Mouse (Mus musculus) duodenum, adult 2 months (tissue): Measurements from ENCODE around the gene Vmn1r206. TPM values are rescaled to one million over a fixed set of nuclear protein-coding genes. Genes with fewer than 3 reads are reported as not detected.

Source experiments
- polyA plus RNA-seq: library from polyadenylated mRNA; depleted of rRNA; stranded (reverse); fragments of >200 nt; gene quantifications from 2 replicates; pipeline ENCODE4 v1.2.3, GENCODE M21; 2012; ENCODE audit warnings: low replicate concordance; rRNA removed

Gene Vmn1r206
- not detected in 2 replicates for polyA plus RNA-seq

DNA sequence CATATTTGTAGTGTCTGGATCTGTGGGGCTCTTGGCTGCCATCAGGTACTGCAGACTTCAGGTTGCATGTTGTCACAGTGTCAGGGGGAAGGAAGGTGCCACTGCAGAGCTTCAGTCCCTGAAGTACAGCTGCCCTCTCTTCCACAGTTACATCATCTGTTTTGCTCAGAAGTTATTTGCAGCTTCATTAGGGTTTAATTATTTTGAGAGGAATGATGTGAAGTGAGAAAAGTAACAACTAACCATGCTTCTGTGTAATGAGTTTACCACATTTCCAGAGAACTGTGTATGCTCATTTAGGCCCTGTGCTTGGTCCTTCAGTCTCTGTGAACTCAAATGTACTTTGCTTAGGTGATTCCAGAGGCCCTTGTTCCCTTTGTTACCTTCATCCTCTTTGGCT is at the start of gene Vmn1r206:
TSS of gene Vmn1r206 (minus strand) at position 101 of the 400 bp plus-strand sequence.

DNA sequence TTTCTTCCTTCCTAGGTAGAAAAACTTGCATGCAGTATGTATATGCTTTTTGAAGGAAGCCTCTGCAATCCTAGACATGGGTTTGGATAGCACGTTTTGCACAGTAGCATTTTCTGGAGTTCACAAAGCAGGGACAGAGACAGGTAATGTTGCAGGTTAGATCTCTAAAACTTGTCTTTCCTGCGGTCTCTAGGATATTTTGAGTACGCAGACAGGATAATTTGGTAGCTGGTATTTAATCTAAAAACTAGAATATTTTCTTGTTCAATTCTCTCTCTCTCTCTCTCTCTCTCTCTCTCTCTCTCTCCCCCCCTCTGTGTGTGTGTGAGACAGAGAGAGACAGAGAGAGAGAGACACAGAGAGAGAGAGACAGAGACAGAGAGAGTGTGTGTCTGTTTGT is 31.2 kb downstream of the Vmn1r206 start, which contains the start of gene Vmn1r205:
TSS of gene Vmn1r205 (minus strand) at position 101 of the 400 bp plus-strand sequence.

Other genes starting within 250 kb of the Vmn1r206 start
- not detected in 2 replicates for gene Vmn1r199, start 244.4 kb downstream of the Vmn1r206 start, polyA plus RNA-seq
- gene Vmn1r200, start 233.9 kb downstream of the Vmn1r206 start, polyA plus RNA-seq: not detected in 2 replicates
- not detected in 2 replicates for gene Vmn1r201, start 152.3 kb downstream of the Vmn1r206 start, polyA plus RNA-seq
- gene Vmn1r202, start 118.9 kb downstream of the Vmn1r206 start, polyA plus RNA-seq: not detected in 2 replicates
- gene Vmn1r203, start 106.1 kb downstream of the Vmn1r206 start, polyA plus RNA-seq: not detected in 2 replicates
- gene Vmn1r204, start 71.1 kb downstream of the Vmn1r206 start, polyA plus RNA-seq: not detected in 2 replicates
- gene Vmn1r205, start 31.3 kb downstream of the Vmn1r206 start, polyA plus RNA-seq: not detected in 2 replicates
- not detected in 2 replicates for gene Vmn1r207-ps, start 105.4 kb upstream of the Vmn1r206 start, polyA plus RNA-seq
- not detected in 2 replicates for gene Vmn1r208, start 153.1 kb upstream of the Vmn1r206 start, polyA plus RNA-seq
- gene Vmn1r209, start 185.4 kb upstream of the Vmn1r206 start, polyA plus RNA-seq: not detected in 2 replicates
- not detected in 2 replicates for gene Vmn1r210, start 207.1 kb upstream of the Vmn1r206 start, polyA plus RNA-seq
- not detected in 2 replicates for gene Vmn1r211, start 233.3 kb upstream of the Vmn1r206 start, polyA plus RNA-seq